Mouse (Mus musculus): Measurements from ENCODE around the gene Fibp. TPM values are rescaled to one million over a fixed set of nuclear protein-coding genes. Genes with fewer than 3 reads are reported as not detected.

Fibp gene
- polyA plus RNA-seq (2017; shearing (Covaris generic)): 75.8 TPM

GRCm38 (mm10) chr19:5460465-5460911 is at the start of gene Fibp:
Gene Fibp, plus strand, starts transcription at chr19:5460615.

GRCm38 (mm10) chr19:5424782-5425741 is 35.4 kb upstream of the Fibp start, which contains the start of the genes Drap1 and AI837181:
Gene Drap1, minus strand, starts transcription at chr19:5424979.
Gene AI837181, plus strand, starts transcription at chr19:5425144.

GRCm38 (mm10) chr19:5447515-5448353 is 12.7 kb upstream of the Fibp start, which contains the start of gene Fosl1:
Gene Fosl1, plus strand, starts transcription at chr19:5447547.

GRCm38 (mm10) chr19:5457746-5458442 is 2.5 kb upstream of the Fibp start, which contains the start of gene Ccdc85b:
Gene Ccdc85b, minus strand, starts transcription at chr19:5457894.

GRCm38 (mm10) chr19:5468374-5468773 is 8.0 kb downstream of the Fibp start, which contains the start of gene Ctsw:
Gene Ctsw, minus strand, starts transcription at chr19:5468507.

GRCm38 (mm10) chr19:5473720-5474119 is 13.3 kb downstream of the Fibp start, which contains the start of gene Efemp2:
Gene Efemp2, plus strand, starts transcription at chr19:5473954.

GRCm38 (mm10) chr19:5487768-5488550 is 27.5 kb downstream of the Fibp start, which contains the start of gene Mus81:
Gene Mus81, minus strand, starts transcription at chr19:5488402.

GRCm38 (mm10) chr19:5490313-5490897 is 30.0 kb downstream of the Fibp start, which contains the start of gene Cfl1:
Gene Cfl1, plus strand, starts transcription at chr19:5490455.

GRCm38 (mm10) chr19:5503687-5504086 is 43.3 kb downstream of the Fibp start, which contains the start of gene 1700020D05Rik:
Gene 1700020D05Rik, minus strand, starts transcription at chr19:5503787.

GRCm38 (mm10) chr19:5510031-5511026 is 49.9 kb downstream of the Fibp start, which contains the start of gene Snx32:
Gene Snx32, minus strand, starts transcription at chr19:5510538.

Other genes with a start within 250 kb of the Fibp start
- 141 TPM for gene Pacs1, start 187.5 kb upstream of the Fibp start, polyA plus RNA-seq (2017; shearing (Covaris generic))
- 321 TPM for gene Sf3b2, start 165.2 kb upstream of the Fibp start, polyA plus RNA-seq (2017; shearing (Covaris generic))
- gene Gal3st3, start 162.3 kb upstream of the Fibp start, polyA plus RNA-seq (2017; shearing (Covaris generic)): not detected
- gene Catsper1, start 124.9 kb upstream of the Fibp start, polyA plus RNA-seq (2017; shearing (Covaris generic)): not detected
- gene Cst6, start 111.0 kb upstream of the Fibp start, polyA plus RNA-seq (2017; shearing (Covaris generic)): not detected
- gene Eif1ad, start 93.9 kb upstream of the Fibp start, polyA plus RNA-seq (2017; shearing (Covaris generic)): 47.0 TPM
- gene Banf1, start 93.4 kb upstream of the Fibp start, polyA plus RNA-seq (2017; shearing (Covaris generic)): 229 TPM
- 303 TPM for gene Sart1, start 71.9 kb upstream of the Fibp start, polyA plus RNA-seq (2017; shearing (Covaris generic))
- gene Tsga10ip, start 58.1 kb upstream of the Fibp start, polyA plus RNA-seq (2017; shearing (Covaris generic)): 2.2 TPM
- 195 TPM for gene Drap1, start 35.6 kb upstream of the Fibp start, polyA plus RNA-seq (2017; shearing (Covaris generic))
- 35.8 TPM for gene AI837181, start 35.5 kb upstream of the Fibp start, polyA plus RNA-seq (2017; shearing (Covaris generic))
- gene Fosl1, start 13.1 kb upstream of the Fibp start, polyA plus RNA-seq (2017; shearing (Covaris generic)): not detected
- 7.4 TPM for gene Ccdc85b, start 2.7 kb upstream of the Fibp start, polyA plus RNA-seq (2017; shearing (Covaris generic))
- gene Ctsw, start 7.9 kb downstream of the Fibp start, polyA plus RNA-seq (2017; shearing (Covaris generic)): 75.3 TPM
- gene Efemp2, start 13.3 kb downstream of the Fibp start, polyA plus RNA-seq (2017; shearing (Covaris generic)): 0.81 TPM
- 45.4 TPM for gene Mus81, start 27.8 kb downstream of the Fibp start, polyA plus RNA-seq (2017; shearing (Covaris generic))
- 2,727 TPM for gene Cfl1, start 29.8 kb downstream of the Fibp start, polyA plus RNA-seq (2017; shearing (Covaris generic))
- gene 1700020D05Rik, start 43.2 kb downstream of the Fibp start, polyA plus RNA-seq (2017; shearing (Covaris generic)): not detected
- gene Snx32, start 49.9 kb downstream of the Fibp start, polyA plus RNA-seq (2017; shearing (Covaris generic)): 3.7 TPM
- gene Ovol1, start 100.0 kb downstream of the Fibp start, polyA plus RNA-seq (2017; shearing (Covaris generic)): not detected
- 8.4 TPM for gene Ap5b1, start 107.4 kb downstream of the Fibp start, polyA plus RNA-seq (2017; shearing (Covaris generic))
- gene Rnaseh2c, start 141.3 kb downstream of the Fibp start, polyA plus RNA-seq (2017; shearing (Covaris generic)): 94.3 TPM
- 78.7 TPM for gene Kat5, start 149.6 kb downstream of the Fibp start, polyA plus RNA-seq (2017; shearing (Covaris generic))
- 221 TPM for gene Rela, start 176.9 kb downstream of the Fibp start, polyA plus RNA-seq (2017; shearing (Covaris generic))
- gene Sipa1, start 203.1 kb downstream of the Fibp start, polyA plus RNA-seq (2017; shearing (Covaris generic)): 178 TPM
- gene Map3k11, start 228.1 kb downstream of the Fibp start, polyA plus RNA-seq (2017; shearing (Covaris generic)): 53.1 TPM
- gene Pcnx3, start 228.3 kb downstream of the Fibp start, polyA plus RNA-seq (2017; shearing (Covaris generic)): 58.4 TPM
- 0.46 TPM for gene Kcnk7, start 243.8 kb downstream of the Fibp start, polyA plus RNA-seq (2017; shearing (Covaris generic))

All from naive thymus-derived CD4-positive, alpha-beta T cell, adult 5 months (primary cell).